Mouse (Mus musculus) gastrocnemius, postnatal 10 days (tissue): ENCODE measurements around the gene Il1rl1. TPM values are rescaled to one million over a fixed set of nuclear protein-coding genes. Genes with fewer than 3 reads are reported as not detected.

ENCODE experiments used
- DNase-seq: peaks from one replicate; pipeline ENCODE4 v3.0.0; 2021; ENCODE audit warnings: mixed read lengths
- long read RNA-seq, 2 experiments: library from polyadenylated mRNA; stranded (forward); transcript quantifications; one replicate each; pipeline ENCODE4 v2.0.0; 2021
- total RNA-seq, 2 experiments: library from RNA; stranded (reverse); gene quantifications; 2 replicates each; pipeline ENCODE4 v1.2.3; 2021

Il1rl1 gene
- total RNA-seq: 1 to 10 TPM; 1.8 to 3.1 TPM
- long read RNA-seq, experiment 1: 0 reads
- long read RNA-seq, experiment 2, full-length matches to known transcripts: 1 of 2 reads
- long read RNA-seq, experiment 2, partial matches to known transcripts: 1 of 2 reads
- long read RNA-seq, experiment 2, other reads (novel, unspliced or antisense): 0 of 2 reads

GRCm38 (mm10) chr1:40428910-40429675 is at the start of gene Il1rl1:
Il1rl1 (plus strand) TSS chr1:40429570.
- no peak for DNase-seq

- peak; percentile 72 for DNase-seq
These were observed 49.3 kb upstream of the Il1rl1 start for GRCm38 (mm10) chr1:40380111-40380510.

- DNase-seq: no peak
These were observed 48.4 kb upstream of the Il1rl1 start for GRCm38 (mm10) chr1:40380990-40381389.

- no peak for DNase-seq
These were observed 46.5 kb upstream of the Il1rl1 start for GRCm38 (mm10) chr1:40382841-40383240.

GRCm38 (mm10) chr1:40384931-40385545 is 44.3 kb upstream of the Il1rl1 start:
- no peak for DNase-seq

GRCm38 (mm10) chr1:40391374-40391773 is 38.0 kb upstream of the Il1rl1 start:
- DNase-seq: no peak

- DNase-seq: no peak
These were observed 36.8 kb upstream of the Il1rl1 start for GRCm38 (mm10) chr1:40392535-40392934.

GRCm38 (mm10) chr1:40393214-40393613 is 36.2 kb upstream of the Il1rl1 start:
- no peak for DNase-seq

DNA sequence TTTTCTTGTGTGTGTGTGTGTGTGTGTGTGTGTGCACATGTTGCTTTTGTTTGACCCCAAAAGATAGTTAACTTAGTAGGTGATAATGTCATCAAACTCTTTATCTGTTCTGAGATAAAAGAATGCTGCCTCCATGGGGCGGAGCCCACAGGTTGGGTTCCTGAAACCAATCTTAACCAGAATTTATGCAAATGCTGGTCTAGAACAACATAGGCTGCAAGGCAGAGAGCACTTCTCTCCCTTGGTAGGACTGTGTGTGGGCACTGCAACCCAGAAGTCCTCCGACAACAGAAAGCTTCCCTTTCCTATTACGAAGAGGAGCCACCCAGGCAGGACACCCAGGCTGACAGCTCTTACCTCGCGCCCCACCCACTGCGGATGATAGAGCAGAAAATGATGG is 29.7 kb upstream of the Il1rl1 start:
- no peak for DNase-seq

DNA sequence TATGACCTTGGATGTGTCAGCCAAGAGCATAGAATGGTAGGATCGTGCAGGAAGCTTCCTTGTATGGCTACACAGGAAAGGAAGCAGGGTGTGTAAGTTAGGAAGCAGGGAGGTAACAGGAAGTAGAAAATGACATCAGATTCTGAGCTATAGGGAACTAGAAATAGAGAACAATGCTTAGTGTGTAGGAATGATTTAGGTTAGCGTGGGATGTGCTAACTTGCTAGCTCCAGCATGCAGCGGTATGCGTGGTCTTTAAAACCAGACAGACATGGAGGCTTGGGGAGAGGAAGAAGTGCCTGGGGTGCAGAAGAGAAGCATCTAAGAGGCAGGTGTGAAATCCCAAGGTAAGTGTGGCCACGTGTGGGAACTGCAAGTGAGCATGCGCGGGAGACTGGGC is 24.7 kb upstream of the Il1rl1 start:
- no peak for DNase-seq

GRCm38 (mm10) chr1:40409882-40410281 is 19.5 kb upstream of the Il1rl1 start:
- no peak for DNase-seq

DNA sequence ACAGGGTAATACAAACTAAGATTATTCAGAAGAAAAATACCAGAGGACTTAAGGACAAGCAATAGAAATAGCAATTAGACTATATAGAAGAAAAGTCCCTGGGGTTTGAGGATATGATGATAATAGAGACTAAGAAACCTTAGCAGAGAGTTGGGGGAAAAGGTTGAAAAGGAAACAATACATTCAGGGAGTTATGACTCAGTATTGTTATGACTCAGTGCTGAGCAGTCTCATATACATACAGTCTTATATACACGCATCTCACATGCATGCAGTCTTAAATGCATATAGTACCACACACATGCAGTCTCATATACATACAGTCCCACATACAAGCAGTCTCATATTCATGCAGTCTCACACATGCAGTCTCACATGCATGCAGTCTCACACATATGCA is 16.3 kb upstream of the Il1rl1 start:
- DNase-seq: no peak

- no peak for DNase-seq
These were observed 15.1 kb upstream of the Il1rl1 start for GRCm38 (mm10) chr1:40414276-40414675.

DNA sequence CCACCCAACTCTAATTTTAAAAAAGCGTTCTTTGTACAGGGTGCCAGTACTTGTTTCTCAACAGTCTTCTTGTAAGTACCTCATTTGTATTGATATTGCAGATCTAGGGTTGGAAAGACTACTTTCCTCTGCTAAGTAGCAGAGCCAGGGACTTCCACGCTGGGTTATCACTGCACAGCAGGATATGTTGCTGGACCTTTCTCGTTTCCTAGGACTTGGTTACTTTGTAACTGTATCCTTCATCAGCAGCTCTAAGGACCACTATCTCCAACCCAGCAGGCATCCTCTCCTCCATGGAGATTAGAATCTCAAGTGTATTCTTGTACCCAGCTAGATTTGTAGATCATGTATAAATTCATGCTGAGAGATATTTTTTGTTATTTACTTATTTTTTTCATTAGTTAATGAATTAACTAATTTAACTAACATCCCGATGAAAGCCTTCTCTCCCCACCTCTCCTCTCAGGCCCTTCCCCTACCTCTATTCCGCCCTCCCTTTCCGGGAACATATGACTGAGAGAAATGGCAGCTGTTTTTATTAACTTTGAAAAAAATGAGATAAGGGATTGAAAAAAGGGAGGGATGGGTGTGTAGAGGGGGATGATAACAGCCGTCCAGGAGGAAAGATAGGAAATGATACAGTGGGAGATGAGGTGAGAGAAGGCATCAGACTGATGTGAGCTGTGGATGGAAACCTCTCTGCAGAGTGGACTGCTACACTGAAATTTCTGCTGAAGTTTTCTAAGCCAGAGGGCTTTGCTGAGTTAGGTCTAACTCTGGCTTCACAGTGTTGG is 14.3 kb upstream of the Il1rl1 start:
- DNase-seq: no peak

GRCm38 (mm10) chr1:40417034-40417433 is 12.3 kb upstream of the Il1rl1 start:
- no peak for DNase-seq

DNA sequence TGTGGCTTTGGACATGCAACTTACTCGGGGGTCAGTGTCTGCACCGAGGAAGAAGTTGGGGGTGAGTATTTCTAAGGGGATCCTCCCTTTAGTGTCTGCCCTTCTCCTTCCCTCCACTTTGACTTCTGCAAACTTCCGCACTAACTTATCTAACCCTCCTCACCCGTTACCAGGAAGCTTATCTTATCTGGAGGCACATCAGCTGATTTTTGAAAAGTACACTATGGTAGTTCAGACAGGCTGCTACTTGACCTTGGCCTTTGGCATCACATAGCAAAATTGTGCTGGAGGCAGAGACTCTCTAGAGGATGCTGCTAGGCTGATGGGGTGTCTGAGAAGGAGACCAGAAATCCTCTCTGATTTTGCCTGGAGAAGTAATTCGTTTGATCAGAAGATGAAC is 10.9 kb upstream of the Il1rl1 start:
- DNase-seq: no peak

DNA sequence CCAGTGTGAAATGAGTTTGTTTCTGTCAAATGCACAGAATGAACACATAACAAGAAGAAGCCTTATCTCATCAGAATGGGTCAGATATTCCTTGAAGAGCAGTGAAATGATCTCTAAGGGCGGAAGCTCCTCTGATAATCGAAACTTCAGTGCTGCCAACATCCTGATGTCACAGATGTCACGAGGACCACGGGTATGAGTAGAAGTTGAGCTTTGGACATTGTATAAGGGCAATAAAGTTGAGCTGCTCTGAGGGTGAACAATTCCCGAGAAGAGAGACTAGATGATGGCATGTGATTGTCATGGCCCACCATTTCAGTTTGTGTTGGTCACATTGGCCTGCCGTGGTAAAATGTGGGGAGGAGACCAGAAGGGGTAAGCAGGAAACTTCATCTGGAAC is 5.5 kb upstream of the Il1rl1 start:
- DNase-seq: no peak

GRCm38 (mm10) chr1:40427270-40427669 is 2.1 kb upstream of the Il1rl1 start:
- no peak for DNase-seq

DNA sequence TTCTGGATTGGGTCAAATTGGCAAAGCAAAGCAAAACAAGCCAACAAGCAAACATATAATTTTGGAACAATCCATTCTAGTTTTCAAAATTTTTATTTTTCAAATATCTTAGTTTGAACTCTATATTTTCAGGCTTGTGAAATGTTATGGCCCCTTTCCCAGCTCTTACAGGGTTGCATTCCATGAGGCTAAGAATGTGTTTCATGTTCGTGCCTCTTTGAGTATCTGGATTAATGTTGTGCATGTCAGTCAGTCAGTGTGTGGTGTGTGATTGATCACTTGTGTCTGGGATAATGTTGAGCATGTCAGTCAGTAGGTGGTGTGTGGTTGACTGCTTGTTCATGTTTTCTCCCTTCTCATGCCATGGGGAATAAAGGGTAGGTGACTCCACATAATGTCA is 1.5 kb upstream of the Il1rl1 start:
- no peak for DNase-seq

- DNase-seq: no peak
These were observed 919 bp downstream of the Il1rl1 start for GRCm38 (mm10) chr1:40430143-40430834.

- no peak for DNase-seq
These were observed 2.8 kb downstream of the Il1rl1 start for GRCm38 (mm10) chr1:40432169-40432568.

DNA sequence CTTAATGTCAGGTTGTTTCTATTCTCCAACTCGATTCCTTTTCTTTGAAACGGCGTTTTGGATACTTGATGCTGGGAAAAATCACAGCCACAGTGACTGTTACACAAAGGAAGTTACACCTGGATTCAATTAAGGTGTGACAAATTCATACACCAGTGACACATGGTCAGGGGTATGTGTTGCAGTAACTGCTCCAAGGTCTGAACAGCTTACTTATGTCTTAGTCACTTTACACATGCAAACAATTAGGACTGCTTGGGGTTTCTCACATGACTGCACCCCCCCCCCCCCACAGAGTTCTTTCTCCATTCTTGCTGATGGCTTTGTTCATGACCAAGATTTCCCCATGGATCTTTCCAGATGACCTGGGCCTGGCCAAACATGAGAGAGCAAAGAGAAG is 6.6 kb downstream of the Il1rl1 start:
- DNase-seq: no peak
